Mouse (Mus musculus): ENCODE results near the gene Ube2j1. TPM values are rescaled to one million over a fixed set of nuclear protein-coding genes. Genes with fewer than 3 reads are reported as not detected.

The Ube2j1 gene
- total RNA-seq, 2 experiments from 2014 or later: 102 to 110 TPM

DNA sequence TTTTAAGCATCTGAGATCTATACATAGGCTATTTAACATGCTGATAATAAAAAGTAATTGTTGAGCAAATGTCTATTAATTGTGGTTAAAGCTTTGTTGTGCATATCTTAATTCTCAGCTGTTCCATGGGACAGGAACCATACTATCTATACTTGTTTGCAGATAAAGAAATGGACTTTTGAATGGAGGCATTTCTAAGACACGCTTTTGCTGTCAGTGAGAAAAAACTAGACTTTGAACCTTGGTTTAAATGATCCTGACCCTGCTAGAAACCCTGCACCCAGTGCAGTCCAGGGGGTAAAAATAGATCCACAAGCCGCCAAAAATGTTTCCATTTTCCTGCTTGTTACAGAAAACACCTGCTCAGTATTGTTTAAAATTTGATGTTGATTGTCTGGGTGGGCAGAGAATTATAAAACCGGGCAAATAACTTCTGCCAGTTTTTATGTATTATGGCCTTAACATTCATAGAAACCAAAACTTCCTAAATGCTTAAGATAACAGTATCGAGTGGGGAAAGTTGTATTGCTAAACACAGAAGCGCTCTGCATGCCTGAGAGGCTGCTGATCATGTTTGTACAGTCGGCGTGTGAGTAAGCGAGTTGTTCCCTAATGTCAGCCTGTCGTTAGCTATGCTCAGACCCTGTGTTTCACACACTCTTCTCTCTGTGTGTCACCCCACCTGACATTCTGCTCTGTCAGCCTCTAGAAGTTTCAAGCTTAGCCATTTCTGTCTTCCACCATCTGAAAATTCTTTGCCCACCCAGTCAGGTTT, 23.6 kb upstream of the Ube2j1 start:
- intact Hi-C loops (cut with DNase I): no loop called here
- DNase-seq (ENCODE audit: low spot score in 2 of 2): no peak

- no peak for DNase-seq (ENCODE audit: low spot score in 2 of 2)
- intact Hi-C loops (cut with DNase I): loop anchor here (10.0 kb wide), 1 partner anchor 255 kb away; no protein-coding TSS in a partner anchor
Observed at GRCm38 (mm10) chr4:33010078-33010477, 21.1 kb upstream of the Ube2j1 start.

DNA sequence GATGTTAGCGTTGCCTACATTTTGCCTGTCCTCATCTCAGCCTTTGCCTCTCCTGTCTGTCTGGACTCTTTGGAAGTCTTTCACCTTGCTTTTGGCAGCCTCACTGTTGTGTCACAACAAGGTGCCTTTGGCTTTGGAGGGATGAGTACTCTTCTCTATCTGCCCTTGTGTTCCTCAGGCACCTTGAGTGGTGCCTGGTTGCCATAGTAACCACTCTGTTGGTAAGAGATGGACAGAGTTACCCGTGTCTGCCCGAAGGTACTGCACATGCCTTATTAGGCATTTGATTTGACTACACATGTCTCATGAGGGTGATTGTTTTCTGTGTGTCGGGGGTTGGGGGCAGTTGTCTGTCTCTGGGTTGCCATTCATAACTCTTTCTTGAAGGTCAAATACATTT, 18.7 kb upstream of the Ube2j1 start:
- intact Hi-C loops (cut with DNase I): loop anchor here (10.0 kb wide), 1 partner anchor 258 kb away; no protein-coding TSS in a partner anchor
- no peak for DNase-seq (ENCODE audit: low spot score in 2 of 2)

GRCm38 (mm10) chr4:33018361-33018999, 12.7 kb upstream of the Ube2j1 start:
- peak; percentile 80 to 86 for DNase-seq (ENCODE audit: low spot score in 2 of 2)
- intact Hi-C loops (cut with DNase I): loop anchor here (2.0 to 10.0 kb wide), 2 partner anchors 66 to 264 kb away; no protein-coding TSS in a partner anchor

DNA sequence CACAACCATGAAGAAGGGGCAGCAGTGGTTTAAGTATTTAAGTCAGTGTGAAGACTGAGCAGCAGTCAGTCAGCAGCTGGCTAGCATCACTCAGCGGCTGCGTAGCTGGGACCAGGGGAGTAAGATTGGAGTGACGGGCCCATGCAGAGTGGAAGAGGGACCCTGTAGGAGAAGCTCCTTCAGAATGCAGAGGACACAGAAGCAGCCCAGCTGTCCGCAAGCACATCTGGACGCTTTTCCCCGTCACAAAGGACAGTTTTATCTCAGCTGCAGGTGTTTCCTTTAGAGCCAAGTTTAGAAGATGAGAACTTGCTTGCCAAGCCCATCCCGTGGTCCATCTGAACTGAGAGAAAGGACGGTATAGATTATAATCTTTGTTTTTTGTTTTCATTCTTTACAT, 6.8 kb upstream of the Ube2j1 start:
- DNase-seq (ENCODE audit: low spot score in 2 of 2): no peak
- intact Hi-C loops (cut with DNase I): no loop called here

DNA sequence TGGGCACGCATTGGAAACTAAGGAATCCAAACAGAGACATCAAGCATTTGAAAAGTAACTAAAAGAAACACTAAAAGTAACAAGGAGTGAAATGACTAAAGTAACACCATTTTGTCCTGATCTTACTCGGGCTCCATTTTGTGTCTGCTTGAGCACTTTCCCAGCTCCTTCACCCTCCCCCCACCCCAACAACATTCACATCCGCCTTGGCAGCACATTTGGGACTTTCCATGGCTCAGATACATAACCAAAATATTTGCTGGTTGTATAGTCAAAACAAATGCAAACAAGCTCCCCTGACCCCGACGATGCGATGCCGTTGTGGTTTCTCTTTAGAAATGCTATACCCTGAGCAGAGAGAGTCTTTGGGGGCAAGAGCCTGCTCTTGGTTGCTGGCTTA, 2.1 kb upstream of the Ube2j1 start:
- DNase-seq (ENCODE audit: low spot score in 2 of 2): no peak
- intact Hi-C loops (cut with DNase I): no loop called here

DNA sequence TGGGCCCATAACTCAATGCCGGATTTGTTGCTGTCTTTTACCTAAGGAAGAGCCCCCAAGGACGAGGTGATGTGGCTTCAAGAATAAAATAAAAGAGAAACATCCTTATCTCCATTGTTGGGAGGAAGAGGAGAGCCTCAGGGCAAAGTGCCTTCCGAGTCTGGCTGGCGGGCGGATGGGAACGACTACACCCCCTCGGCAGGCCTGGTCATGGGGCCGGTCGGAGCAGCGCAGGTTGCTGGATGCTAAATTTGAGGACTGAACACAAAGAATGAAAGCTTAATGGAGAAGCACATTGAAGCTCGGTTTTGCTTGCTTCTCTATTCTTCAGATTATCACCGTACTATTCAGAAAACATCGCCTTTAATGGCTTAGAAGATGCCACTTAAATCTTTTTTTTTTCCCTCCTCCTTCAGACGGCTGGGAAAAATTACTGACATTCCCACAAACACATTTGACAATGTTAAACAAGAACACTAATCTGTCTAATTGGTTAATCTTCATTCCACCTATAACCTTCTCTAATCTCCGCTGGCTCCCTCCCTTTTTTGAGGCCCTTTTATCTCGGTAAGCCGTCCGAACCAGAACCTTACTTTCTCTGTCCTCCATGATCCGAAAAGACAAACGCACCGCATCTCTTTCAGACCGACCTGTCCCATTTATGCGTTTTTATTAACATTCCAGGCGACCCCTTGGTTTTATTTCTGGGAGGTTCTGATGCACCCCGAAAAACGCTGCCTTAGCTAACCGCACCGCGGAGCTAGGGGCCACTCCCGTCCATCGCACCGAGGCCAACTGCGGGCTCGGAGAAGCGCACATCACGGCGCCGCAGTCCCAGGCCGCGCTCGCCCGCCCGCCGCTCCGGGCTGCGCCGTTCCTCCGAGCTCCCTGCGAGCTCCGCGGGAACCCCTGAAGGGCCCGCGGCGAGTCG, 687 bp upstream of the Ube2j1 start:
- DNase-seq (ENCODE audit: low spot score in 2 of 2): no peak
- intact Hi-C loops (cut with DNase I): loop anchor here (5.0 kb wide), 1 partner anchor 217 kb away; no protein-coding TSS in a partner anchor

GRCm38 (mm10) chr4:33032045-33032444, 829 bp downstream of the Ube2j1 start:
- intact Hi-C loops (cut with DNase I): loop anchor here (5.0 kb wide), 1 partner anchor 215 kb away; no protein-coding TSS in a partner anchor
- no peak for DNase-seq (ENCODE audit: low spot score in 2 of 2)

- intact Hi-C loops (cut with DNase I): loop anchor here (5.0 kb wide), 1 partner anchor 214 kb away; no protein-coding TSS in a partner anchor
- DNase-seq (ENCODE audit: low spot score in 2 of 2): no peak
Observed at GRCm38 (mm10) chr4:33033515-33033914, 2.3 kb downstream of the Ube2j1 start.

GRCm38 (mm10) chr4:33039826-33040225, 8.6 kb downstream of the Ube2j1 start:
- no peak for DNase-seq (ENCODE audit: low spot score in 2 of 2)
- intact Hi-C loops (cut with DNase I): no loop called here

- no peak for DNase-seq (ENCODE audit: low spot score in 2 of 2)
- intact Hi-C loops (cut with DNase I): no loop called here
Observed at GRCm38 (mm10) chr4:33049601-33050000, 18.4 kb downstream of the Ube2j1 start.

DNA sequence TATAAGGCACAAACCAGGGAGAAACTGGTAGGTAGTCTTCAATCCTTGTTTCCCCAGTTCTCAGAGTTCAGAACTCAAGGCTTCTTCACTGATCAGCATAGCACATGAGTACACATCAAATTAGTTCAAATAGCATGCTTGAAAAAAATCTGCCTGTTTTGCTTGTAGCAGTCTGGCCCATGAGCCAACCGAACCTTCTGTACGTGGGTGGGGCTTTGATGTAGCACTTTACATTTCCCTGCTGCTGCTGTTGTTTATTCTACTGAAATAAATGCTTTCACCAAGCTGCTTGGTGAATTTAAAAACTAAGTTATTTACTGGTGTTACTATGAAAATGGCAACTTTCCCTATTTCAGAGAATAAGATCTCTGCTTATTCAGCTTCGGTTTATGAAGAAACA, 20.8 kb downstream of the Ube2j1 start:
- DNase-seq (ENCODE audit: low spot score in 2 of 2): no peak
- intact Hi-C loops (cut with DNase I): no loop called here

- no peak for DNase-seq (ENCODE audit: low spot score in 2 of 2)
- intact Hi-C loops (cut with DNase I): no loop called here
Observed at GRCm38 (mm10) chr4:33052650-33053049, 21.4 kb downstream of the Ube2j1 start.

DNA sequence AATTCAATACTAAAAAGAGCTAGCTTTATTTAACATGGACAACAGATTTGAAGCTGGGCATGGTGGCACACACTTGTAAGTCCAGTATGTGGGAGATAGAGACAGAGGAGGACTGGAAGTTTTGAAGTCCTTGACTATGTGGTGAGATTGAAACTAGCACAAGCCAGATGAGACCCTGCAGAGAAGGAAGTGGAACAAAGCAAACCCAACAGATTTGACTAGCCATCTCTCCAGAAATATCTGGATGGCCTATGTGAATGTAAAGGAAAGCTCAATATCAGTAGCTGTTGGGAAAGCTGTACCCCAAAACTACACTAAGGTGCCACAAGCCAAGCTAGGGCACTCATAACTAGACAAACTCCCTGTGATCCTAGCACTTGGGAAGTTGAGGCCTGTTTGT, 23.2 kb downstream of the Ube2j1 start:
- no peak for DNase-seq (ENCODE audit: low spot score in 2 of 2)
- intact Hi-C loops (cut with DNase I): no loop called here

DNA sequence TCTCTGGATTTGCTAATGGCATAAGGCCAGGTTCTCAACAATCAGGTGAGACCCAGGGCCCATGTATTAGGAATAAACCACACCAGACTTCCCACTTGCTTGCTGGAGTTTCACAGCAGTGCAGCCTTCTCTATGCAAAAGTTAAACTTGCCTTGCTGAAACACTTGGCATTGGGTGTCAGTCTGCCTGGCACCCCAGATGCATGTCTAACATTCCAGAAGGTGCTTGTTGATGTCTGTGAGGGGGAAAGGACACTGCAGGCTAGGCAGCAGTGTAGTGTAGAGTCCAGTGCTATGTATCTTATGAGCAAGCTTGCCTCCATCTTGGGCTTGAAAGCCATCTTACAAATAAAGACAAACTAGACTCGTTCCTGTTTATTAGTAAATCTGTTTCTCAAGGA, 25.1 kb downstream of the Ube2j1 start:
- no peak for DNase-seq (ENCODE audit: low spot score in 2 of 2)
- intact Hi-C loops (cut with DNase I): no loop called here

GRCm38 (mm10) chr4:33057890-33058687, 26.9 kb downstream of the Ube2j1 start:
- DNase-seq (ENCODE audit: low spot score in 2 of 2): peak; percentile 62 to 75
- intact Hi-C loops (cut with DNase I): no loop called here

GRCm38 (mm10) chr4:33061158-33061557, 29.9 kb downstream of the Ube2j1 start:
- no peak for DNase-seq (ENCODE audit: low spot score in 2 of 2)
- intact Hi-C loops (cut with DNase I): no loop called here

DNA sequence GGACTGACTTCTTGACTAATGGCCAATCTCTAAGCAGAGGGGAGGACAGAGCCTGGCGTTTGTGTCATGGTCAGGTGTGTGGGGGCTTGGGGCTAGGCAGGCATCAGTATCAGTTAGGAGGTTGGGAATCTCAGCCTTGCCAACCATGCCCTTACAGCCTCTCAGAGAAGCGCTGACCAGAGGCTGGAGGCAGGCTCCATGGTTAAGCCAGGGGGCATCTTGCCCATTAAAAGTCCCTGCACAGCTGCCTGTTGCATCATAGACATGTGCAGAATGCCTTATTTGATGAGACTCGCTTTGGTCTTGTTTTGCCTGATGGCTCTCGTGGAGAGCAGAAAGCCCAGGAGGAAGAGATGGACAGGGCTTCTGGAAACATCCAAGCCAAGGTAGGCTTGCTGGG, 31.8 kb downstream of the Ube2j1 start, which contains the start of gene Gabrr2:
Gene Gabrr2 (plus strand): TSS at position 19 of the 400 bp plus-strand sequence.
- DNase-seq (ENCODE audit: low spot score in 2 of 2): no peak
- intact Hi-C loops (cut with DNase I): no loop called here

GRCm38 (mm10) chr4:33064986-33065385, 33.8 kb downstream of the Ube2j1 start:
- intact Hi-C loops (cut with DNase I): loop anchor here (5.0 kb wide), 1 partner anchor 47 kb away; no protein-coding TSS in a partner anchor
- DNase-seq (ENCODE audit: low spot score in 2 of 2): no peak

Data from left cerebral cortex, postnatal 36 days (tissue).